Mouse (Mus musculus) embryonic facial prominence, embryonic 10.5 days (tissue): ENCODE measurements around the gene Ppfia2. TPM values are rescaled to one million over a fixed set of nuclear protein-coding genes. Genes with fewer than 3 reads are reported as not detected.
A peak's percentile ranks its signal among the peaks of the same experiment; 100 is the strongest.

Source experiments
- DNase-seq: peaks from one replicate; pipeline ENCODE4 v3.0.0-alpha.2; 2017; ENCODE audit warnings: low spot score
- H3K27ac ChIP-seq: fragments of 300-500 bp; sonication (generic); replicated peaks from 2 replicates; pipeline ENCODE4 v1.5.1; 2016; ENCODE audit warnings: mild to moderate bottlenecking
- H3K27me3 ChIP-seq: fragments of 300-500 bp; sonication (generic); replicated peaks from 2 replicates; pipeline ENCODE4 v1.6.1; 2016; ENCODE audit warnings: low read depth, mild to moderate bottlenecking; ENCODE audit not compliant: poor library complexity, severe bottlenecking
- H3K36me3 ChIP-seq: fragments of 300-500 bp; sonication (generic); replicated peaks from 2 replicates; pipeline ENCODE4 v1.6.1; 2016; ENCODE audit warnings: mild to moderate bottlenecking, moderate library complexity
- H3K4me1 ChIP-seq: fragments of 300-500 bp; sonication (generic); 2 replicates; pipeline ENCODE4 v1.6.1; 2016
- H3K4me3 ChIP-seq: fragments of 300-500 bp; sonication (generic); 2 replicates; pipeline ENCODE4 v1.5.1; 2016; ENCODE audit warnings: mild to moderate bottlenecking, moderate library complexity
- H3K9me3 ChIP-seq: fragments of 300-500 bp; sonication (generic); 2 replicates; pipeline ENCODE4 v1.6.1; 2016; ENCODE audit warnings: mild to moderate bottlenecking
- WGBS: fragments of 180-500 bp; shearing (Covaris S2); methylation state at CpG from one replicate; pipeline ENCODE4 v1.1.7; 2016; 5-methylcytosine and 5-hydroxymethylcytosine counted together
- polyA plus RNA-seq: library from polyadenylated mRNA; unstranded; fragments of >200 nt; fragmentation: Nextera tagmentation; extraction: Ambion mirVana; gene quantifications from 2 replicates; pipeline ENCODE4 v1.2.1, GENCODE M21; 2016

Gene Ppfia2
- polyA plus RNA-seq: 0.64 and 0.82 TPM in 2 replicates

- no peaks in the 10 kb centered on the region for H3K9me3 ChIP-seq
- H3K27ac ChIP-seq: no peak within 1 kb of the TSS
- peak within 1 kb of the TSS; percentile 64 for H3K4me3 ChIP-seq
- under 1% methylated on average over 30 of the region's 30 CpGs for WGBS
- peaks cover 45% of the 10 kb centered on the region for H3K27me3 ChIP-seq
- peak; percentile 70 for DNase-seq
- H3K36me3 ChIP-seq: no peaks in the 10 kb centered on the region
- H3K4me1 ChIP-seq: peaks cover 15% of the 10 kb centered on the region
Observed at GRCm38 (mm10) chr10:106469855-106470532, at the start of gene Ppfia2. Ppfia2 (plus strand) TSS chr10:106470339.

GRCm38 (mm10) chr10:106468956-106469721 is 1.0 kb upstream of the Ppfia2 start:
- Histone ChIP-seq H3K4me3 (peak overlapping the region; percentile 64), H3K27me3 (peaks cover 45% of the 10 kb centered on the region), H3K4me1 (peaks cover 15% of the 10 kb centered on the region), H3K9me3 (no peaks in the 10 kb centered on the region), H3K27ac (no peak overlapping the region), H3K36me3 (no peaks in the 10 kb centered on the region)
- DNase-seq: peak; percentile 23
- WGBS: 3% methylated on average over 19 of the region's 19 CpGs

- H3K27me3 ChIP-seq: peaks cover 45% of the 10 kb centered on the region
- H3K4me1 ChIP-seq: peaks cover 15% of the 10 kb centered on the region
- peak overlapping the region; percentile 64 for H3K4me3 ChIP-seq
- 12% methylated on average over 18 of the region's 18 CpGs for WGBS
- no peak for DNase-seq
- H3K36me3 ChIP-seq: no peaks in the 10 kb centered on the region
- no peaks in the 10 kb centered on the region for H3K9me3 ChIP-seq
- H3K27ac ChIP-seq: no peak overlapping the region
Observed at GRCm38 (mm10) chr10:106470533-106471205, 530 bp downstream of the Ppfia2 start.

- no peaks in the 10 kb centered on the region for H3K36me3 ChIP-seq
- no peaks in the 10 kb centered on the region for H3K27me3 ChIP-seq
- H3K4me1 ChIP-seq: no peaks in the 10 kb centered on the region
- no peak for DNase-seq
- H3K4me3 ChIP-seq: no peak overlapping the region
- no peaks in the 10 kb centered on the region for H3K9me3 ChIP-seq
- WGBS: 84% methylated on average over 6 of the region's 6 CpGs
- H3K27ac ChIP-seq: no peak overlapping the region
Observed at GRCm38 (mm10) chr10:106509281-106510165, 39.4 kb downstream of the Ppfia2 start.

GRCm38 (mm10) chr10:106566036-106566435 is 95.9 kb downstream of the Ppfia2 start:
- Histone ChIP-seq H3K27ac (no peak overlapping the region), H3K9me3 (no peaks in the 10 kb centered on the region), H3K27me3 (no peaks in the 10 kb centered on the region), H3K36me3 (no peaks in the 10 kb centered on the region), H3K4me1 (no peaks in the 10 kb centered on the region), H3K4me3 (no peak overlapping the region)
- DNase-seq: no peak
- WGBS: 78% methylated on average over 4 of the region's 4 CpGs

GRCm38 (mm10) chr10:106585026-106585425 is 114.9 kb downstream of the Ppfia2 start:
- no peak for DNase-seq
- no peak overlapping the region for H3K4me3 ChIP-seq
- WGBS: 85% methylated on average over 4 of the region's 4 CpGs
- H3K36me3 ChIP-seq: no peaks in the 10 kb centered on the region
- no peaks in the 10 kb centered on the region for H3K4me1 ChIP-seq
- H3K27me3 ChIP-seq: no peaks in the 10 kb centered on the region
- H3K9me3 ChIP-seq: no peaks in the 10 kb centered on the region
- no peak overlapping the region for H3K27ac ChIP-seq

- no peaks in the 10 kb centered on the region for H3K36me3 ChIP-seq
- H3K27ac ChIP-seq: no peak overlapping the region
- peak; percentile 13 for DNase-seq
- 6% methylated on average over 4 of the region's 4 CpGs for WGBS
- no peaks in the 10 kb centered on the region for H3K27me3 ChIP-seq
- no peak overlapping the region for H3K4me3 ChIP-seq
- no peaks in the 10 kb centered on the region for H3K9me3 ChIP-seq
- no peaks in the 10 kb centered on the region for H3K4me1 ChIP-seq
Observed at GRCm38 (mm10) chr10:106585476-106586080, 115.4 kb downstream of the Ppfia2 start.

- no peaks in the 10 kb centered on the region for H3K36me3 ChIP-seq
- H3K27me3 ChIP-seq: no peaks in the 10 kb centered on the region
- no peak overlapping the region for H3K27ac ChIP-seq
- no peaks in the 10 kb centered on the region for H3K4me1 ChIP-seq
- H3K4me3 ChIP-seq: no peak overlapping the region
- 78% methylated on average over 5 of the region's 5 CpGs for WGBS
- no peaks in the 10 kb centered on the region for H3K9me3 ChIP-seq
- DNase-seq: no peak
Observed at GRCm38 (mm10) chr10:106587817-106588216, 117.7 kb downstream of the Ppfia2 start.

- Histone ChIP-seq H3K9me3 (no peaks in the 10 kb centered on the region), H3K4me3 (no peak overlapping the region), H3K27ac (no peak overlapping the region), H3K4me1 (no peaks in the 10 kb centered on the region), H3K36me3 (no peaks in the 10 kb centered on the region), H3K27me3 (no peaks in the 10 kb centered on the region)
- WGBS: 89% methylated on average over 1 of the region's 1 CpGs
- DNase-seq: no peak
Observed at GRCm38 (mm10) chr10:106590944-106591343, 120.8 kb downstream of the Ppfia2 start.

GRCm38 (mm10) chr10:106596976-106597375 is 126.8 kb downstream of the Ppfia2 start:
- DNase-seq: no peak
- Histone ChIP-seq H3K27ac (no peak overlapping the region), H3K4me3 (no peak overlapping the region), H3K27me3 (no peaks in the 10 kb centered on the region), H3K9me3 (no peaks in the 10 kb centered on the region), H3K4me1 (no peaks in the 10 kb centered on the region), H3K36me3 (no peaks in the 10 kb centered on the region)
- 73% methylated on average over 1 of the region's 1 CpGs for WGBS

GRCm38 (mm10) chr10:106603319-106603898 is 133.3 kb downstream of the Ppfia2 start:
- no peaks in the 10 kb centered on the region for H3K27me3 ChIP-seq
- WGBS: 80% methylated on average over 5 of the region's 5 CpGs
- no peak for DNase-seq
- no peaks in the 10 kb centered on the region for H3K36me3 ChIP-seq
- H3K27ac ChIP-seq: no peak overlapping the region
- no peak overlapping the region for H3K4me3 ChIP-seq
- no peaks in the 10 kb centered on the region for H3K9me3 ChIP-seq
- H3K4me1 ChIP-seq: no peaks in the 10 kb centered on the region
